Mouse (Mus musculus): ENCODE data around the gene Ctdsp1.

The Ctdsp1 gene

DNA sequence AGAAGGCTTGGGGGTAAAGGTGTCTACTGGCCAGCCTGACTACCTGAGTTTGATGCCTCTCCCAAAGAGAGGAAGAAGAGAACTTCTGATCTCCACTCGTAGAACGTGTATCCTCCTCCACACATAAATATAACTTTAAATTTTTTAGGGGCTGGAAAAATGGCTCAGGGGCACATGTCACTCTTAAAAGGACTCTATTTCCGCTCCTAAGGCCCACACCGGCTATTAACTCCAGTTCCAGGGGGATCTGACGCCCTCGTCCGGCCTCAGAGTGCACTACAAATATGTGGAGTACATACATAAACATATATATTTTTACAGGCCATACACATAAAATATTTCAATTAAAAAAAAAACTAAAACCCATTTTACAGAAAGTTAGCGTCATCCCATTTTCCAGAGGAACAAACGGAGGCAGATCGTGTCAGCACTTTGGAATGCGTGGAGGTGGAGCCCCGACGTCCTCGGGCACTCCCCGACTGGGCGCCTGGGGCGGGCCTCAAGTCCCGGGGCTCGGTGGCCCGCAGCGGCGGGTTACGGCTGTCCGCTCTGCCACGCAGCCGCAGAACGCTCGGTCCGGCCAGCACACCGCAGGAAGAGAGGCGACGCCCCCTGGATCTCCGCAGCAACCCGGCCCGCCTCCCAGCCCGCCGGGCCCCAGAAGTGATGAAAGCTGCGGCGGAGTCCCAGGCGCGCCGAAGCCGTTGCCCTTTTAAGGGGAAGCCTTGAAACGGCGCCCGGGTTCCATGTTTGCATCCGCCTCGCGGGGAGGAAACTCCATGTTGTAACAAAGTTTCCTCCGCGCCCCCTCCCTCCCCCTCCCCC, at the start of gene Ctdsp1:
Ctdsp1 (plus strand) TSS at position 586 of the 825 bp plus-strand sequence.
- peak; percentile 89 to 95 for DNase-seq (ENCODE audit: low spot score in 2 of 2)

DNA sequence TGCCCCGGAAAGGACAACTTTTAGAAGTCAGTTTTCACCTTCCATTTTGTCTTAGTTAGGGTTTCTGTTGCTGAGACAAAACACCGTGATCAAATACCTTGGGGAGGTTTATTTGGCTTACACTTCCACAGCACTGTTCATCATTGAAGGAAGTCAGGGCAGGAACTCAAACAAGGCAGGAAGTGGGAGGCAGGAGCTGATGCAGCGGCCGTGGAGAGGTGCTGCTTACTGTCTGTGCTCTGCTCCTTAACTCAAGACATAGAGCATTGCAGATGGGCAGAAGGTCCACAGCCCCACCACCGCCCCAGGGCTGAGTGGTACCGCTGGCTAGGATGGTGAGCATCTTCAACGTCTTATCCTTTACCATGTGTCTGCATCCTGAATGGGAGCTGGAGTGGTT, 49.4 kb upstream of the Ctdsp1 start:
- no peak for DNase-seq (ENCODE audit: low spot score in 2 of 2)

DNA sequence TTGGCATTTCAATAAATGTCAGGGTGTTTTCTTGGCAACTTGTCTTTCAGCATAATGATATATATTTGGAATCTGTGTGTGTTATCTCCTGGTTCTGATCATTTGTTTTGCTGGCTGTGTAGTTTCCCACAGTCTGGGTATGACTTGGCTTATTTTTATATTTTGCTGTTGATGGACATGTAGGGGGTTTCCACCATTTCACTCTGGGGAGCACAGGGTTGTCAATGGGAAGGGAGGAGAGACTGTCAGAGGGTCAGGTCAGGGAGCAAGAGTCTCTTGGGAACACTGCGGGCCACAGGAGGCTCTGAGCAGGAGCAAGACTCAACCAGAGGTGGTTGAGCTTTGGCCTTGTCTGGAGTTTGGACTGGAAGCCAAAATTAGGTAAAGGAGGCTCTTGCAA, 49.0 kb upstream of the Ctdsp1 start:
- DNase-seq (ENCODE audit: low spot score in 2 of 2) = no peak

DNA sequence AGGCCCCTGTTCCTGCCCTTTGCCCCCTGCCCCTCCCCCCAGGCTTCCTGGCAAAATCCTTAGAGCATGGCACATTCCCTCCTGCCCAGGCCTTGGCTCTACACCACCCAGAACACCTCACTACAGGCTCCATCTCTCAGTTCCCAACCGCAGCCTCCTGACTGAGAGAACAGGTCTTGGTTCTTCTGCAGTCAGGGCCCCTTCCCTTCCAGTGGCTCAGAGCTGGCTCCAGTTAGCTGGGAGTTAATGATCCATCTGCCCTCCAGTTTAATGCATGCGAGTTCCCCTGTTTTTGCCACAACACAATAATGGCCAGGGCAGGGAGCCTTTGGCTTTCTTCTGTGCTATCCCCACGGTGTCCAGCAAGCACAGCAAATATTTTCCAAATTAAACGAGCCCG, 48.1 kb upstream of the Ctdsp1 start:
- DNase-seq (ENCODE audit: low spot score in 2 of 2) = no peak

DNA sequence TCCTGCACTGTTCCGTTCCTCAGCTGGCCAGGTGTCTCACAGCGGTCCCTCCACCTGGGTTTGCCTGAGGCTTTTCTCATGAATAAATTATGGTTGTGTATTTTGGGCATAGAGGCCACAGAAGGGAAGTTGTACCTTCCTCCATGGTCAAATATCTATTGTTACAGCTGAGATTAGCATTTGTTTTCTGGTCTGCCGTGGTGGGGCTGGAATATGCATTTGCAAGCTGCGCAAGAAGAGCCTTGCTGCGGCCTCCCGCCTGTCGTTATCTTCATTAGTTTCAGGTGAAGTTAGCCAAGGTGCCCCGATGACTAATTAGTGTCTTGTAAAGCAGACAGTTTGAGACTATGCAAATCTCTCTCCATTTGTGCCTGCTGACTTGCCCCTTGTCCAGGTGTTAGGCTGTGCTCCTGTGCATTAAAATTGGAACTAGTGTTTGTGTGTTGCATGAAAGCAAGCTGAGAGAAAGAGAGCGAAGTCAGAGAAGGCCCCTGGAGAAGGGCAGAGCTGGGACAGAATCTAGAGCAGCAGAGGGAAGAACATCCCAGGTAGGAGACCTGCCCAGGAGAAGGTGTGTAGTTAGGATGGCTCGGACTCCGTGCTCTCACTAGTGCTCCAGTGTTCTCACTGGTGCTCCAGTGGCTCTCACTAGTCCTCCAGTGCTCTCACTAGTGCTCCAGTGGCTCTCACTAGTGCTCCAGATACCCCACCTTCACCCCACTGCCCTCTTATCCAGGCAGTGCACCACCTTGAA, 47.0 kb upstream of the Ctdsp1 start:
- no peak for DNase-seq (ENCODE audit: low spot score in 2 of 2)

DNA sequence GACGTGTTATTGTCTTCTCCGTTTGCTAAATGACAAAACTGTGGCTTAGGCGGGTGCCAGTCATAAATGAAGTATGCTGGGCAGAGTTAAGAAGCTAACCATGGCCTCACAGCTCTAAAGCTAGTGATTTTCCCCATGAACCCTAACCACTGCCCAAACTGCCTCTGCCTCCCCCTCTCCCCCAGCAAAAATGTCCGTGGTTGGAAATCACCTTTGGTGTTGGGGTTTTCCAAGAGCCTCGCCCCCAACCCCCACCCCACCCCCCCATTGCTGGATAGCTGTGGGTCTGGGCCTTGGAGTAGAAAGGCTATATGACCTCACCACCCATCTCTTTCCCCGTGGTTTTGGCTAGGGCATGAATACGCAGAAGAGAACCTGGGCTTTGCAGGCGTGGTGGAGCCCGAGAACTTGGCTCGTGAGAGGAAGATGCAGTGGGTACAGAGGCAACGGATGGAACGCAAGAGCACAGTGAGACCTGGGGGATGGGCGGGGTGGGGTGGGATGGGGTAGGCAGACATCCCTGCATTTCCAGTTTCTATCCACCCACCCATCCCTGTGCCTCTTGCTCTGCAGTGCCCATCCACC, 40.0 kb upstream of the Ctdsp1 start:
- no peak for DNase-seq (ENCODE audit: low spot score in 2 of 2)

DNA sequence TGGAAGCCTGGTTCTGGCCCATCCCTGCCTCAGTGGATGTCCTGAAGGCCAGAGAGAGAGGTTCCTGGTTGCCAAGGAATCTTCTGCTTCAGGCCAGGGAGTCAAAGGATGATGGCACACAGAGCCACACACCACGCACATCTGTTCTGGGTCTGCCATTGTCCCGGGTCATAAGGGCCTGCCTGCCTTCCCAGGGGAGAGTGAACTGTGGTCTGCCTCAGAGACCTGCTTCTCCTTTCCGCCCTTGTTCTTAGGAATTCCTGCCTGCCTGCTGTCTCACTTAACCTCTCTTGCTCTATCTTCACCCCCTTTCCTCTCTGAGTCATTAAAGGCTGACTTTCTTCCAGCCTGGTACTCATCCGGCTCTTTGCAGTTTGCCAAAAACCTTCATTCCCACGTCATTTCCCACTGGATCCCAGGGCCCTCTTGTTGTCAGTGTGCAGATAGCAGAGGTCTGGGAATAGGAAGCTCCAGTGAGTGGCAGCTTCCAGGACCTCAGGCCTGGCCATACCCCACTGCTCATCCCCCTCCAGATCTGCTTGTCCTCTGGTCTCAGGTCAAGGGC, 38.7 kb upstream of the Ctdsp1 start:
- DNase-seq (ENCODE audit: low spot score in 2 of 2) = no peak

DNA sequence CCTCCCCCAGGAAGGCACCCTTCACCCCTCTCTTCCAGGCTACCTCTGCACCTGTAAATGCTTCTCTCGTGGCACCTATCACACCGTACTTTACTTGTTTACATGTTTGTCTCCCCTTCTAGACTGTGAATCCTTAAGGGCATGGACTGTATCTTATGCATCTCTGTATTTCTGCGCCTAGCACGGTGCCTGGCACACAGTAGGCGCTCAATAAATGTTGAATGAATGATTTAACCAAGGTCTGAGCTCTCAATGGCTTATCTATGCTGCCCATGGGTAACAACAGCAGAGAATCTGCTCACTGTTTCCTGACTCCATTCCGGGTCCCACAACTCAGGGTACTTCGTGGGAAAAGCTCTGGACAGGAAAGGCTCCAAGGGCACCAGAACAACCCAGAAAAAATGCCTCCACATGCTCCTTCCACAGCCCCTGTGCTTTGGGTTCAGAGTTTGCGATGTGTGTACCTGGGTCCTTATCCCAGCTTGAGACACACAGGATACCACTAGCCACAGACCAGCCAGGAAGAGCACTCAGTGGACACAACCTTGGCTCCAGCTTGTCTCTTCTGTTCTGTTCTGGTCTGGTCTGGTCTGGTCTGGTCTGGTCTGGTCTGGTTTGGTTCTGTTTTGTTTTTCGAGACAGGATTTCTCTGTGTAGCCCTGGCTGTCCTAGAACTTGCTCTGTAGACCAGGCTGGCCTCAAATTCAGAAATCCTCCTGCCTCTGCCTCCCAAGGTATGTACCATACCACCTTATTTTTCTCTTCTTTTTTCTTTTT, 37.7 kb upstream of the Ctdsp1 start:
- DNase-seq (ENCODE audit: low spot score in 2 of 2) = no peak

DNA sequence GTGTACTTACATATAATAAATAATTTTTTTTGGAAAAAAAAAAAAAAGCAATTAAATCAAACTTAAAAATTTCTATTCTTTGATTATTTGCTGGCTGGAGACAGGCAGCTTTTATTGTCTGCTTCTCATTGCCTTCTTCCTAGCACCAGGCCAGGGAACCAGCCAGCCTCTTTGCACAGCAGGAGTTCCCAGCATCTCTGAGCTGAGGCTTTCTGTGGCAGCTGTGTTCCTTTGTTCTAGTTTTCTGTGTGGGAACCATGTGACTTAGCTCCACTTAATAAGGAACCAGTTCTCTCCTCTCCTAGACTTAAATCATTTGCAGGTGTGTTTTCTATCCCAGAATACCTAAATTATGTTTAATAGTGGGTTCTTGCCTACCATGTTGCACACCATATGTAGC, 33.8 kb upstream of the Ctdsp1 start:
- DNase-seq (ENCODE audit: low spot score in 2 of 2) = no peak

DNA sequence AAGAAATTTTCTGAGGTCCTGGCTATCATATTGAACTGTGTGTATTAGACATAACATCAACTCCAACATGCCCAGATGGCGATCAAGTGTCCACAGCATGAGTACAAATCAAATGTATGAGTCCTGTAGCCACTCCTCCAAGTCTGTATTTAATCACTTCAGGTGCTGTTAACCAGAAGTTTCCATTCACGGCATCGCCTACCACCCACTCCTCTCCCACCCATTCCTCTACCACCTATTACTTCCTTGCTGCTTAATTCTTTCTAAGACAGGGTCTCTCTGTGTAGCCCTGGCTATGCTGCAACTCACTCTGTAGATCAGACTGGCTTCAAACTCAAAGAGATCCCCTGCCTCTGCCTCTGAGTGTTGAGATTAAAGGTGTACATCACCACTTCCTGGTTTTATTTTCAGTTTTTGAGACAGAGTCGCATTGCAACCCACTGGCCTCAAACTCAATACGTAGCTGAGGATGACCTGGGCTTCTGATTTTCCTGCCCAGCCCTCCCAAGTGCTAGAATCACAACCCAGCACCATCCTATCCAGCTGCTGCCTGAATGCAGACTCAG, 31.3 kb upstream of the Ctdsp1 start:
- DNase-seq (ENCODE audit: low spot score in 2 of 2) = no peak

DNA sequence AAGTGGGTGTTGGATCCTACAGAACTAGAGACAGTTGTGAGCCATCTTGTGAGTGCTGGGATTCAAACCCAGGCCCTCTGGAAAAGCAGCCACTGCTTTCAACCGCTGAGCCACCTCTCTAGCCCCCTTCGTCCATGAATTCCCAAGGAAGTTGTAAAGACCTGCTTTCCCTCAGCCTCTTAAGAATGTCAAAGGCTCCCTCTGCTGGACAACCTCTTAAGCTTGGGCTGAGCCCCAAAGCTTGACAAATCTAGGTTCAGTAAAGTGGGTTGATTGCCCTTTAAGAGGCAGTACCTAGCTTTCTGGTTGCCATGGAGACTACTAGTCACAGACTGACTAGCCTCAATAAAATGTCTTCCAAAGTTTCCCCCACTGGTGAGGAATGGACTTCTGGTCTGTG, 29.5 kb upstream of the Ctdsp1 start, which contains the start of gene Catip:
Catip (plus strand) TSS at position 297 of the 400 bp plus-strand sequence.
- peak in 1 of 2 experiments; percentile 56 for DNase-seq (ENCODE audit: low spot score in 2 of 2)

DNA sequence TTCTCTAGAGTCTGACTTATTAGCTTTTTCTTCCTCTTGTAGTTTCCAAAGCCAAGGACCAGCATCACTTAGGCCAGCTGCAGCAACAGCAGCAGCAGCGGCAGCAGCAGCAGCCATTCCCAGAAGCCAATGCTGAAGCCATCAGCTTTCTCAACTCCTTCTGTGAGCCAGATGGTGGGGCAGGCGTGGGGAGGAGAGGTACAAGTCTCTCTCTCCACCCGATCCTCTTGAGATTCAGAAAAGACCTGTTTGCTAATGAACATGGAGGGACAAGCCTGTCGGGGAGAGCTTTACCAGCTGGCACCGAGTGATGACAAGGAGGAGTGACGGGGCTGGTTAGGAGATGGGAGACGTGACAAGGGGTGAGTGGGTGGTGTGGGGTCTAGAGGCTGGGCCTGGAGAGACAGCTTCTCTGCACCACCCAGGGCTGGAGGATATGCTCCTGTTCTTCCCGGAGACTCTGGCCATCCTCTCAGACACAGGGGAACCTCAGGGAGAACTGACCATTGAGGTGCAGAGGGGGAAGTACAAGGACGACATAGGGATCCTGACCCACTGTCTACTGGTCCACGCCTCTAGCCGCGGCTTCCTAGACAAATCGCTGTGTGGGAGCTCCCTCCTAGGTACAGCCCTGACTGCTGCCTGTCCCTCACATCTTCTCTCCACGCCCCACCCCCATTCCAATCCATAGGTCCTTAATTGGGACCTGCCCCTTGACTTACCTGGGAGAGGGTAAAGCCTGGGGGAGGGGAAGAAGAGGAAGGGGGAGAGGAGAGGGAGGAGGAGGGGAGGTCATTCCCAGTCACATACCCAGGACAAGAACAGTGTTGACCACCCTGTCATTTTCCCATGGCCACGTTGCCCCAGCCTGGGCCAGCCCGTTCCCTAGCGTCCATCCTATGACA, 28.7 kb upstream of the Ctdsp1 start:
- DNase-seq (ENCODE audit: low spot score in 2 of 2) = no peak

DNA sequence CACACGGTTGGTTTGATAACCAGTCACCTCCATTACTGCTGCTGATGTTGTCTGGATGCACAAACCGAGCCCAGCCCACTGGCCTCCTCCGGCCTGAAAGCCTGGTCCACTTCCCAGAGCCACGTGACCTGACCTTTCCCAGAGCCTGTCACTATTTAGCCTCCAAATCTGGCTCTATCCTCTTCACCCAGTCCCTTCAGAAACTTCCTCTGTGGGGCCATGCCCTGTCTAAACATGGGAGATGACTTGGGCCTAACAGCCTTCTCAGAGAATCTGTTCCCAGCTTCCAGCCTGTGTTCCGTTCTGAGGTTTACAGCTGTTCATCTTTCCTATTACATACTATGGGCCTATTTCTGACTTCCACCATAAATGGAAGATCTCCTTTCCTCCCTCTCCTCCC, 27.9 kb upstream of the Ctdsp1 start:
- no peak for DNase-seq (ENCODE audit: low spot score in 2 of 2)

DNA sequence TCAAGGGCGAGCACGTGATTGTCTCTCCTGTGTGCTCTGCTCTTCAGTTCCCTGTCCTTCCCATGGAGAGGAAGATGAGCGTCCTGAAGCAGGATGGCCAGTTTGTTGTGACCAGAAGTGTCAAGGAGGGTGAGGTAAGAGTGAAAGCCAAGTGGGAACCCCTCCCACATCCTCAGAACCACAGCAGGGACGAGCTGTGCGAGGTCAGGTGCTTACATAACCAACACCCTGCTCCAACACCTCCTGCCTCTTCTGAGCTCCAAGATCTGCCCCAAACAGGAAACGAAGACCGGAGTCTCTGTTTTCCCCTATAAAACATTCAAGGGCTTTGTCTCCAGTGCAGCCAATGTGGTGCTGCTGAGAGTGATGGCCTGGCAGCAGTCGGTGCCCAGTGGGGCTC, 27.0 kb upstream of the Ctdsp1 start:
- DNase-seq (ENCODE audit: low spot score in 2 of 2) = no peak

DNA sequence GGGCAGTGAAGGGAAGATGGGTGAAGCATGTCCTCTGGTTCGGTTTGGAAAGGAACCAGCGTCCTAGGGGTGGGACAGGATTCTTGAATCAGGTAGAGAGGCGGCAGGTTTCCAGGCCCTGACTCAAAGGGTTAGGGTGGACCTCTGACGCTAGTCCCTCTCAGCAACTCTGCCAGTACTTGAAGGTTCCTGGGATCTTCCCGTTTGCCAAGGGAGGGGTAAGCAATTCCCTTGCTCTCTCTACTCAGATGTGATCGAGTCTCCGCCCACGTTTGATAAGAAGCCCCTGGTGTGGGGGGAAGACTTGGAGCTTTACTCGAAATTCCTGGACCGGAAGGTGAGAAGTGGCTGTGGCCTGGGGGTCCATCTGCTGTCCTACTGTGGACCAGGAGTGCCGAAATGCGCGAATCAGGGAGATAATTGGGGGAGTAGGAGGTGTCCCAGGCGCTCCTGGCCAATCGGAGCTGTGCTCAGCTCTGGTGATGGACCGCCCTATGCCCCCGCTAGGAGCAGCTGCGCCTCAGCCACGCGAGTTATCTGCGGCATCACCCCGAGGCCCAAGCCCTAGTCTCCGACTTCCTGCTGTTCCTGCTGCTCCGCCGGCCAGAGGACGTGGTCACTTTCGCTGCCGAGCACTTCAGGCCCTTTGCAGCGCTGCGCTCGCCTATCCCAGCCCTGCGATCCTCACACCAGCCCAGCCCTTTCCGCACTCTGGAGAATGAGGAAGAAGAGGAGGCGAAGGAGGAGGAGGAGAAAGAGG, 23.2 kb upstream of the Ctdsp1 start:
- peak in 1 of 2 experiments; percentile 53 for DNase-seq (ENCODE audit: low spot score in 2 of 2)

DNA sequence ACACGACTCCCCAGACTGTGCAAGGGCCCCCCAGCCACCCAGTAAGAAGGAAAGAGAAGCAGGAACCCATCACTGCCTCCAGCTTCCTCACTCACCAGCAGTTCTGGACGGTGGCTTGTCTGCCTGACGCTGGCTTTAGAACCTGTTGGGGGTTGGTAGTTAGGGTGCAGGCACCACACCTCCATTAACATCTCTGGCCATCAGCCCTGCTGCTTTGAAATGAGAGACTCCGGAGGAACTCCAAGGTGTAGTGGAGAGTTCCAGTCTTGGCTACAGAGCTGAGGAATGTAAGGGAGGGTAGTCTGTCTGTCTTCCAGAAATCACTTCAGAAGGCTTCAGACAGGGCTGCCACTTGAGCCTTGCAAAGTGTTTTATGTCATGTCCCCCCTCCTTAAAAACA, 21.3 kb upstream of the Ctdsp1 start:
- DNase-seq (ENCODE audit: low spot score in 2 of 2) = no peak

DNA sequence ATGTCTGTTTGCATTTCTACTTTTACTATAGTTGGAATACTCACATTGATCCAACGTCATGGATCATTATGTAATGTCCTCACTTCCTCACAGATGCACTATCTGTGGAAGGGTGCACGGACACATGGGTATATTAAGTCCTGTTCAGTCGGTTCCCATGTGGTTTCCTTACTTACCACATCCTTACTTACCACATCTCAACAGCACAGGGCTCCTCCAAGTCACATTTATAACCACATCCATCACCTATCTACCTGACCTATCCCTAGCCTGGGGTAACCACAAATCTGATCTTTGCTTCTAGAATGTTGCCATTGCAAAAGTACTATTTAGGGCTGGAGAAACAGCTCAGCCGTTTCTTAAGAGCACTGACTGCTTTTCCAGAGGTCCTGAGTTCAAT, 17.9 kb upstream of the Ctdsp1 start:
- no peak for DNase-seq (ENCODE audit: low spot score in 2 of 2)

DNA sequence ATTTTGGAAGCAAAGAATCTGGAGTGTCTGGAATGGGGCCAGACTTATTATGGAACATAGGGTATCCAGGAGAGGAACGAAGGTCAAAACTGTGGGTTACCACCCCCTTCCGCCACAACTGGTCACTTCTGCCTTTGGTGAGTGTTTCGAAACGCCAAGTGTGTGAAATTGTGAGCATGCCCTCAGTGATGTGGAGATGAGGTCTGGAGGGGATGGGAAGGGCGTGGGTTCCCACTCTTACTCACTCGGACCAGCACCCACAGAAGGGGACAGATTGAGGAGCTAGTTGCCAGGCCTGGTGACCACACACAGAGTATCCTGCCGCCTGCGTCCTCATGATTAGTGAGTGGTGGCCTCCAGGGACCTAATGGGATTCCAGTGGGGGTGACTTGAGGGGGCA, 16.3 kb upstream of the Ctdsp1 start, which contains the start of gene Slc11a1:
Slc11a1 (plus strand) TSS at position 216 of the 400 bp plus-strand sequence.
- DNase-seq (ENCODE audit: low spot score in 2 of 2) = peak in 1 of 2 experiments; percentile 17

DNA sequence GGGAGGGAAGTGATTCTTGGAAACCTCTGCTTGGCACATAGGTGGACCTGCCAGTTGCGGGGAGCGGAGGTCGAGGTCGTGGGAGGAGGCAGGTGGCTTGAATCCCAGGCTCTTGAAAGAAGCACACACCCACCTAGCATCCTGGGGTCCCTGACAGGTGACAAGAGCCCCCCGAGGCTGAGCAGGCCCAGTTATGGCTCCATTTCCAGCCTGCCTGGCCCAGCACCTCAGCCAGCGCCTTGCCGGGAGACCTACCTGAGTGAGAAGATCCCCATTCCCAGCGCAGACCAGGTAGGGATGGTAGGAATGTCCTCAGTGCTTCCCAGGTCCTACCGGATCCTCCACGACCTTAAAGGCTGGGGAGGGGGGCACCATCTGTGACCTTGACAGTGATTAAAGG, 15.7 kb upstream of the Ctdsp1 start:
- no peak for DNase-seq (ENCODE audit: low spot score in 2 of 2)
